Mouse (Mus musculus) brown adipose tissue, adult 24 weeks (tissue): ENCODE data around the gene Chd1. TPM values are rescaled to one million over a fixed set of nuclear protein-coding genes. Genes with fewer than 3 reads are reported as not detected.
"Not testable (repeated sequence)": the region's sequence is repeated elsewhere in the genome, so short reads cannot be mapped to it uniquely, and the experiment has no call there.

Experiments
- H3K27ac ChIP-seq: fragments of 200-500 bp; replicated peaks from 2 replicates; pipeline ENCODE4 v1.5.1; 2012; ENCODE audit warnings: low read depth, mild to moderate bottlenecking, low read length
- H3K4me1 ChIP-seq: fragments of 200-500 bp; 2 replicates; pipeline ENCODE4 v1.6.1; 2012; ENCODE audit warnings: low read length, mixed read lengths; ENCODE audit not compliant: control insufficient read depth, insufficient read depth, insufficient read length
- H3K4me3 ChIP-seq: fragments of 200-500 bp; 2 replicates; pipeline ENCODE4 v1.5.1; 2012; ENCODE audit warnings: low read depth, mild to moderate bottlenecking, low read length, moderate library complexity; ENCODE audit not compliant: insufficient read depth
- polyA plus RNA-seq: library from polyadenylated mRNA; stranded (reverse); fragments of >200 nt; gene quantifications from 2 replicates; pipeline ENCODE4 v1.2.4, GENCODE M21; 2012; ENCODE audit not compliant: missing spikeins, insufficient read depth, insufficient read length

Chd1 gene
- polyA plus RNA-seq, 1 experiment, result 13.2 TPM

DNA sequence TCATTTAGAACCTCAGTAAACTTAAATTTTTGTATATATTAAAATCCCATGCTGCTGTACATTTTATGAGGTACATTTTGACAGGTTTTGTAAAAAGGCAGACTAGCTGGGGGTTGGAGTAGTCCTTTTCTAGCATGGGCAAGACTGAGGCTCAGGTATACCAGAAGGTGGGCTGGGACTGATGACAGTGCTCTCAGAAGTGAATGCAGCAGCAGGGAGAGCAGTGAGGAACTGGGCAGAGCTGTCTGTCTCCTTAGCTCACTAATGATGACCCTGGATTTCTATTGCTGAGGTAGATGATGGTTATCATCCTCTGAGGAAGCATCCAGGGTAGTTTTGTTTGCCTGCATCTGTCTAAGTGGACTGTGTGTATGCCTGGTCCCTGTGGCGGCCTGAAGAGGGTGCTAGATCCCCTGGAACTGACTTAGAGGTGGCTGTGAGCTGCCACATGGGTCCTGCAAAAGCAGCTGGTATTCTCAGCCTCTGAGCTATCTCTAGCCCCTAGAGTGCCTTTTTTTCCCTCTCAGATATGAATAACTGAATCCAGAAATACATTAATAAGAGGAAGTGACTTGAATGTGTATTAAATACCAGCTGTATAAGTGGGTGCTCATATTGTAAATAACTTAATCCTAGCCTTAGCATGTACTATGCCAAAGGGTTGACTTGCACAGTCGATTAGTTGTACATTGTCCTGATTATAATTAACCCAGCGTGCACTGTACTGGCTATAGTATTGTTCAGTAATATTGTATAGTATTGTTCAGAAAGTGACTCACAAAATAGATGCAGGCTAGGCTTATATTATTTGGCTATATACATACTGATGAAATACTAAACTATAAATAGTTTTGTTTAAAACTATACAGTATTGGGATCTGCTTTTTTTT, 10.5 kb downstream of the Chd1 start:
- no peak overlapping the region for H3K27ac ChIP-seq
- no peaks in the 10 kb centered on the region for H3K4me1 ChIP-seq
- H3K4me3 ChIP-seq, result no peak overlapping the region

DNA sequence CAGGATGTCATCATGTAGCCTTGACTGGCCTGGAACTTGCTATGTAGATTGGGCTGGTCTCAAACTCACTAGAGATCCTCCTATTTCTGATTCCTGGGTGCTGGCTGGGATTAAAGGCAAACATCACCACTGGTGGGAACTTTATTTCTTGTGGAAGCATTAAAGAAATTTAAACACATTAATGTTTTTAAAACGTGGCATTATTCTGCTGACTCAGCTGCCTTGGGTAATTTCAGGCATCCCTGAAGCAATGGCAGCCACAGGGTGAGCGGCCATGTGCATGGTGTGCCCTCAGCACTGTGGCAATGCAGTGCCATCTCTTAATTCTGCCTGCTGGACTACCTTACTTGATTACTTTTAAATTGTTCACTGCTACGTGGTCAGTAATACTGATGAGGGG, 11.2 kb downstream of the Chd1 start:
- no peaks in the 10 kb centered on the region for H3K4me1 ChIP-seq
- H3K27ac ChIP-seq, result no peak overlapping the region
- no peak overlapping the region for H3K4me3 ChIP-seq

DNA sequence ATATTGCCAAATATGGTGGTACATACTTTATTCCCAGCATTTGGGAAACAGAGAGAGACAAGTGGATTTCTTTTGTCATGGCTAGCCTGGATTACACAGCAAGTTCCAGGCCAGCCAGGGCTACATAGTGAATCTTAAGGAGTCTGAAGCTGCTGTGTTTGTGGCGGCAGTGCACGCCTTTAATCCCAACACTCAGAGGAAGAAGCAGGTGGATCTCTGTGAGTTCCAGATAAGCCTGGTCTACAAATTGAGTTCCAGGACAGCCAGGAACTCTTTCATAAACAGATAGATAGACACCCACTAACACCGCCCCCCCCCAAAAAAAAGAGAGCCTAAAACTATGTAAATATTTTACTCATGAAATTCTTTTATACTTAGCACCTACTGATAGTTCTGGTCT, 16.1 kb downstream of the Chd1 start:
- Histone ChIP-seq H3K4me3 (no peak overlapping the region), H3K27ac (no peak overlapping the region), H3K4me1 (no peaks in the 10 kb centered on the region)

DNA sequence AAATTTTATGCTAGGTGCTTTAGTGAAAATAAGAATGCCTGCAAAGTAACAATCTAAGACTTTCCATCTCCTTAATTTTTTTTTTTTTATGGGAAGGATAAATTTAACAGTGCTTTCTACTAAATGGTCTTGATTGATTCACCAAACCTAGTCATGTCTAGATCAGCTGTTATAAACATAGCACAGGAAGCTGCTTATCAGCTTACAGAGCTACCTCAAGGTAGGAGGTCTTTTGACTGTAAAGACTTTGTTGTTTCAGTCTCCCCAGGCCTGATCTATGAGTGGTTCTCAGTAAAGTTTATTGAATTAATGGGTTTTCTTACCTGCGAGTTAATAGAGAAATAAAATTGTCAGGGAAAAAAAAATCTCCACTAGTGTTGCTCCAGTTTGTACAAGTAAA, 18.5 kb downstream of the Chd1 start:
- H3K4me3 ChIP-seq, result no peak overlapping the region
- H3K27ac ChIP-seq, result no peak overlapping the region
- no peaks in the 10 kb centered on the region for H3K4me1 ChIP-seq

DNA sequence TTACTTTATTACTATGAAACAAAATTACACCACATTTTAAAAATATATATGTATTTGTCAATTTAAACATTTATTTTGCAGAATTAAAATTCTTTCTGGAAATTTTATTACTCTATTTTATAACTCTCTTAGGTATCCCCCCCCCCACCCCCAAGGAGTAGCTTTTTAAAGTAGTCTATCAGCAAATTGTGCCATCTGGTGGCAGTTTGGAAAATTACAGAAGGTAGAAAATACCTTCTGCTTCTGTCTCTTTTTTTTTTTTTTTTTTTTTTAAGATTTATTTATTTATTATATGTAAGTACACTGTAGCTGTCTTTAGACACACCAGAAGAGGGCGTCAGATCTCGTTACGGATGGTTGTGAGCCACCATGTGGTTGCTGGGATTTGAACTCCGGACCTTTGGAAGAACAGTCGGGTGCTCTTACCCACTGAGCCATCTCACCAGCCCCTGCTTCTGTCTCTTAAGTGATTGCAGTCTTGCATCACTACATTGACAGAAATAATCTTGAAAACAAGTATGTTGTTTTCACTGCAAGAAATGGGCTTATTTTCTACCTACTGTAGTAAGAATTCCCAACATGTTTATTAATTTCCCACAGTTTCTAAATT, 19.2 kb downstream of the Chd1 start:
- not testable (repeated sequence) for H3K4me1 ChIP-seq, H3K4me3 ChIP-seq, H3K27ac ChIP-seq

DNA sequence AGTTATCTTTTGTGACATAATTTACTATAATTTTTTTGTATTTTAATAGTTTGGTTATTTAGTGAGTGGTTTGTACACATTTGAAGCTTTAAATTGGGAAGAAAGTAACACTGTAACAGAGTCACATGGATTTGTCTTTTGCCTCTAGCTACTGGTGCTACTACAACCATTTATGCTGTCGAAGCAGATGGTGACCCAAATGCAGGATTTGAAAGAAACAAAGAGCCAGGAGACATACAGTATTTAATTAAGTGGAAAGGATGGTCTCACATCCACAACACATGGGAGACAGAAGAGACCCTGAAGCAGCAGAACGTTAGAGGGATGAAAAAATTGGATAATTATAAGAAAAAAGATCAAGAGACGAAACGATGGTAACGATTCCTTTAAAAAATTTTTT, 26.9 kb downstream of the Chd1 start:
- H3K4me1 ChIP-seq, result no peaks in the 10 kb centered on the region
- H3K27ac ChIP-seq, result no peak overlapping the region
- H3K4me3 ChIP-seq, result no peak overlapping the region

DNA sequence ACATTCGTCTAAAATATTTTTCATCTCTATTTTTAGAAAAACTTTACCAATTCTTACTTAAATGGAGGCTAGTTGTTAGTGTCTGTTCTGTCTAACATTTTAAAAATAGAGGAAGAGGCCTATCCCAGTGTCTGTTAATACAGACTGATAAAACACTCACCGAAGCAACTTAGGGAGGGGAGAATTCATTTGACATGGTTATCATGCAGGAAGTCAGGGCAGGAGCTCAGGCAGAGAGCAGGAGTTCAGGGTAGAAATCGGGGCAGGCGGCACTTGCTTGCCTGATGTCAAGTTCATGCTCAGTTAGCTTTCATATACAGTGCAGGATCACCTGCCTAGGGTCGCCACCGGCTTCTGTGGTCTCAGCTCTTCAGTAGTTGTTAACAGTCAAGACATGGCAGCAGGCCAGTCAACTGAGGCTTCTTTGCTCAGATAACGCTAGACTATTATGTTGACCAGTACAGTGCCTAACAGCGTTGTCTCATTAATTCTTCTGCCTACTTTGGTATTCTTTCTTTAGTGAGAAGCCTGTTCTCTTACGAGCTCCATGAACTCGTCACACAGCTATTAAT, 32.7 kb downstream of the Chd1 start:
- H3K27ac ChIP-seq, result no peak overlapping the region
- no peaks in the 10 kb centered on the region for H3K4me1 ChIP-seq
- H3K4me3 ChIP-seq, result no peak overlapping the region

DNA sequence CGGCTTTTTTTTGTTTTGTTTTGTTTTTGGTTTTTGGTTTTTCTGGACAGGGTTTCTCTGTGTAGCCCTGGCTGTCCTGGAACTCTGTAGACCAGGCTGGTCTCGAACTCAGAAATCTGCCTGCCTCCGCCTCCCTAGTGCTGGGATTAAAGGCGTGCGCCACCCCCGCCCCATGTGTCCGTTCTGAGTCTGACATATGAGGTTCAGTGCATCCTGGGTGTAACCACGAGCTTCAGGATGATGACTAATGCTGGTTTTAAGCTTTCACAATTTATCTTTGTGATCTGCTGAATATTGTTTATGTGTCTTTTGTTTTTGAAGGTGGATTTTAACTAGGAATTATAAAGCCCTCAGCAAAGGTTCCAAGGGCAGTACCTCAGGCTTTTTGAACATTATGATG, 37.1 kb downstream of the Chd1 start:
- Histone ChIP-seq H3K4me3 (no peak overlapping the region), H3K27ac (no peak overlapping the region), H3K4me1 (no peaks in the 10 kb centered on the region)

DNA sequence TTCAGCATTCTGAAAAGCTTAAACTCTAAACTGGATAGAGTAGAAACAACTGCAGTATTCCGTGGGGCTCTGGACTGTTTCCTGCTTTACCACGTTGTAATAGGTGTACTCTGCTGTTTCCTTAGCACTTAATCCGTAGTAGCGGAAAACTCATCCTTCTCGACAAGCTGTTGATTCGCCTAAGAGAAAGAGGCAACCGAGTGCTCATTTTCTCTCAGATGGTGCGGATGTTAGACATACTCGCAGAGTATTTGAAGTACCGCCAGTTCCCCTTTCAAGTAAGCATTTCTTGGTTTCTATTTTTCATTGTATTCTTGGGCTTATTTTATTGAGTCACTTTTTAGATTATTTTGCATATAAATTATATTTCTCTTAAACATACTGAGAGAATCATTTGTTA, 38.2 kb downstream of the Chd1 start:
- Histone ChIP-seq H3K27ac (no peak overlapping the region), H3K4me1 (no peaks in the 10 kb centered on the region), H3K4me3 (no peak overlapping the region)

DNA sequence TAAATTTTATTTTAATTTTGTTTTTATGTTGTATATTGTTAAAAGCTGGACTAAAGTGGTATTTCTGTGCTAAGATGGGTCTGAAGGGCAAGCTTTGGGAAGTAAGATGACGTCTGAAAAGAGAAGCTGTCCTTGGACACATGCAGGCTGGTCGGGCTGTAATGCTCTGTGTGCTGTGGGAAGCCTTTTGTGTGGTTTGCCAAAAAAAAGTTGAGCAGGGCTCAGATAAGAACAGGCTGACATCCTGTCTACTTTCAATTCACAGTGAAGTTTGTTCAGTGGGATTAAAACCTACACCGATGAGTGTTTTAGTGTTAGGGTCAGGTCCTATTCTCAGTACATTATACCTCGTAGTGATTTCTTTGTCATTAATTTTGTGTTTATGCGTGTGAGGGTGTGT, 38.6 kb downstream of the Chd1 start:
- no peak overlapping the region for H3K4me3 ChIP-seq
- H3K4me1 ChIP-seq, result no peaks in the 10 kb centered on the region
- H3K27ac ChIP-seq, result no peak overlapping the region

DNA sequence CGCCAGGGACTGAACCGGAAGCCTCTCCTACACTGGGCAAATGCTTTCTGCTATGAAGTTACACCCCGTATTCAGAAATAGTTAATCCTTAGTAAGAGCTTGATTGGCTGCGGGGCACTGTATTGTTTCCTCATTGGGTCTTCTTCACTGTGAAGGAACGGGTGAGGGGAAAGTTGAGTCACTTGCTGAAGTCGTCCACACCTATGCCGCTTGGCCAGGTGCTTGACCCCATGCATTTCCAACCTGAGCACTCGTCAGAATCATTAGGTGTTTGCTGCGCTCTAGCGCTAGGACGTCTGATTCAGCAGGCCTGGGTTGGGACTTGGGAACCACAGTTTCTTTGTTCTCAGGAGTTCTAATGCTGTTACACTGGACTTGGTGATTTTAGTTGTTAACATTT, 41.9 kb downstream of the Chd1 start:
- H3K27ac ChIP-seq, result no peak overlapping the region
- no peaks in the 10 kb centered on the region for H3K4me1 ChIP-seq
- no peak overlapping the region for H3K4me3 ChIP-seq

DNA sequence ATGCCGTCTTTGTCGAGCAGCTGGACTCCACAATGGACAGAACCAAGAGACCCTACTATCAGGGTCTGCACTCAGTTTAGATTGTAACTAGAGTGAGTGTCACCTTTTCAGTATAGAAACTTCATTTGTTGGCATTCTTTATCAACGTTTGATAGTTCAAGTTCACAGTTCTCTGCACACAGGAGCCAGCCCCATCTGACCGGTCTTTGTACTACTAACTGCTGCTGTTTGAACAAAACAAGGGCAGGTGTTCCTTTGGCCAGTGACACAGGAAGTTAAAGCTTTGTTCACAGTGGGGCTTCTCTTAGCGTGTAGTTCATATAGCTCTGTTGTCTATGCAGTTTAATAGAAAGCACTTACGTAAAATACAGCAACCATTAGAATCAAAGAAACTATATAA, 43.3 kb downstream of the Chd1 start:
- H3K27ac ChIP-seq, result no peak overlapping the region
- H3K4me1 ChIP-seq, result no peaks in the 10 kb centered on the region
- H3K4me3 ChIP-seq, result no peak overlapping the region

DNA sequence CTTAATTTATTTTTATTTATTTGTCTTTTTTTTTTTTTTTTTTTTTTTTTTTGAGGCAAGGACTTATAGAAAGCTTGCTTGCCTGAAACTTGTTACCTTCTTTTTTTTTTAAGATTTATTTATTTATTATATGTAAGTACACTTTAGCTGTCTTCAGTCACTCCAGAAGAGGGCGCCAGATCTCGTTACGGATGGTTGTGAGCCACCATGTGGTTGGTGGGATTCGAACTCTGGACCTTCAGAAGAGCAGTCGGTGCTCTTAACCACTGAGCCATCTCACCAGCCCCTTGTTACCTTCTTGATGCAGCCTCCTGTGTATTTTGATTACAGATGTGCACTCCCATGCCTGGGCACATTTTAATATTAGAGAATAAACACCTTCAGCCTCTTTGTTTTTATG, 46.5 kb downstream of the Chd1 start:
- not testable (repeated sequence) for H3K4me3 ChIP-seq, H3K4me1 ChIP-seq

DNA sequence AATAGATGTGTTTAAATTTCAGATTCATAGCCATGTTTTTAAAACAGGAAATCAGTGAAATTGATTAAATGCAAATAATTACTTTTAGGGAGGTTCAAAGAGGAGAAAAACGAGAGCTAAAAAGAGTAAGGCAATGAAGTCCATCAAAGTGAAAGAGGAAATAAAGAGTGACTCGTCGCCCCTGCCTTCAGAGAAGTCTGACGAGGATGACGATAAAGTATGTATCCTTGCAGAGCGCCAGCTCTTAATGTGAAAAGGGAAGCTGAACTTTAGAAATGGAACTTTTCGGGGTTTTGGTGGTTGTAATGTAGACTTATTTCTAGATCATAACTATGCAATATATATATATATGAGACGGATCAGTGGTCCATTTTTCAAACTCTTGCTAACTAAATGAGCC, 56.4 kb downstream of the Chd1 start:
- Histone ChIP-seq H3K4me3 (no peak overlapping the region), H3K27ac (no peak overlapping the region), H3K4me1 (no peaks in the 10 kb centered on the region)

More for the DNA sequence above, 46.5 kb downstream of the Chd1 start:
- H3K27ac ChIP-seq, result not testable (repeated sequence)

DNA sequence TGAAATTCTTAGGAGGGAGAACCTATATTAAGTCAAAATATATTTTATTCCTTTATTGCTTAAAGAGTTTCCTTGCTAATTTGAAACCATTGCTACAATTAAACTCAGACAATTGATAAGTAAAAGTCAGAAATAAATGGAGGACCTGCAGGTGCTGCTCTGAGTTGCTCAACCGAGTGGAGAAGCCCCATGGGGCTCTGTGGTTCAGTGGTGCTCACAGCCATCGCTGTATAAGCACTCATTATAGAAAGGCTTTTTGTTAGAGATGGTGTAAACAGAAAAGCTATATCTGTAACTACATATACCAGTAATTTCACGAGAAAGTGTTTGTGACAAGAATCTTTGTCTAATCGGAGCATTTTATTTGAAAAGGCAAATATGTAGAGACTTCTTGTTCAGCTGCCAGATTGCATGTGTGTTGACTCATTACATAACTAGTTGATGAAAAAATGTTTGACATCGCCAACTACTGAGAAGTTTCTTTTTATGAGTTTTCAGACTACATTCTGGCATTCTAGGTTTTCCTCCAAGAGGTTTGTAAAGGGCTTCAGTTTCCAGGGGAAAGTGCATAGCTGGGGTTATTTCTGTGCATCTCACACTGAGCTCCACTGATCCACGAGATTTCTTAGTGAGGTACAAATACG, 64.4 kb downstream of the Chd1 start:
- H3K4me1 ChIP-seq, result peaks cover 3% of the 10 kb centered on the region
- no peak overlapping the region for H3K4me3 ChIP-seq
- H3K27ac ChIP-seq, result no peak overlapping the region
